Comparison of ENCODE assay signal across 17 mouse cellular contexts in genomic region chr5:89821175-89821574, GRCm38 (mm10).
"Had no signal": no experiment of that assay in that cellular context is flagged by ENCODE, and none has a peak within 500 bp of the region (broad histone marks: within the 10 kb centered on the region; RNA-seq: fewer than 3 reads in every experiment).

No protein-coding gene starts in this region.

- H3K9ac ChIP-seq: liver, postnatal 0 days; lung, embryonic 15.5 days; midbrain, embryonic 13.5 days; midbrain, embryonic 15.5 days; neural tube, embryonic 12.5 days; stomach, embryonic 15.5 days had no signal

- H3K27me3 ChIP-seq: lung, embryonic 15.5 days; megakaryocyte, embryonic 14.5 days; midbrain, embryonic 13.5 days; midbrain, embryonic 15.5 days; neural tube, embryonic 12.5 days; stomach, embryonic 15.5 days had no signal

- H3K9me3 ChIP-seq: lung, embryonic 15.5 days; megakaryocyte, embryonic 14.5 days; midbrain, embryonic 13.5 days; midbrain, embryonic 15.5 days; neural tube, embryonic 12.5 days; stomach, embryonic 15.5 days had no signal

- ATAC-seq: liver, postnatal 0 days; lung, postnatal 0 days; midbrain, embryonic 13.5 days; midbrain, embryonic 15.5 days had no signal

- H3K36me3 ChIP-seq: lung, embryonic 15.5 days; midbrain, embryonic 13.5 days; midbrain, embryonic 15.5 days; neural tube, embryonic 12.5 days; stomach, embryonic 15.5 days had no signal

- H3K4me3 ChIP-seq: lung, embryonic 15.5 days; megakaryocyte, embryonic 14.5 days; midbrain, embryonic 13.5 days; midbrain, embryonic 15.5 days; neural tube, embryonic 12.5 days; stomach, embryonic 15.5 days had no signal

- H3K27ac ChIP-seq: lung, embryonic 15.5 days; midbrain, embryonic 13.5 days; midbrain, embryonic 15.5 days; neural tube, embryonic 12.5 days; stomach, embryonic 15.5 days; stomach, postnatal 0 days had no signal

- H3K4me2 ChIP-seq: lung, embryonic 15.5 days; midbrain, embryonic 11.5 days; midbrain, embryonic 13.5 days; midbrain, embryonic 15.5 days; neural tube, embryonic 12.5 days; stomach, embryonic 15.5 days had no signal

- H3K4me1 ChIP-seq: megakaryocyte, embryonic 14.5 days; midbrain, embryonic 13.5 days; midbrain, embryonic 15.5 days; neural tube, embryonic 12.5 days; stomach, embryonic 15.5 days had no signal

- DNase-seq: liver, postnatal 0 days; lung, adult 2 months; lung, postnatal 14 days; lung, postnatal 4 days; right cerebral cortex, postnatal 14 days; thymus, adult 2 months; thymus, postnatal 25 days; thymus, postnatal 4 days had no signal
